Mouse (Mus musculus): ENCODE results near the gene Tmem256. TPM values are rescaled to one million over a fixed set of nuclear protein-coding genes. Genes with fewer than 3 reads are reported as not detected.

The Tmem256 gene
- total and polyA plus RNA-seq, 3 experiments, result 185 to 327 (median 206) TPM

DNA sequence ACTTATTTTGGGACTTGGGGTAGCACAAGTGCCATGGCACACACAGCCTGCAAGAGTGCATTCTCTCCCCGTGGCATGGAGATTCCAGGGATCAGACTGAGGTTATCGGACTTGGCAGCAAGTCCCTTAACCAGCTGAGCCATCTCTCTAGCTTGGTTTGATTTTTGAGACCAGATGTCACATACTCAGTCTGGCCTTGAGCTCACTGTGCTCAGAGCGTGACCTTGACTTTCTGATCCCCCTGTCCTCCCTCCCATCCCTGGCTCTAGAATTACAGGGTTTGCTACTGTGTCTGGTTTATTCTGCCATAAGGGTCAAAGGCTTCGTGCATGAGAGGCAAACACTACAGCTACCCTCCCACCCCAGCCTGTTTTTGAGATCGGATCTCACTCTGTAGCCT is 48.9 kb upstream of the Tmem256 start:
- no peak overlapping the region for H3K4me3 ChIP-seq (replicated peaks in 1 of 3; ENCODE audit: low read depth in 2 of 3, low read length in 2 of 3, poor library complexity in 1 of 3)

DNA sequence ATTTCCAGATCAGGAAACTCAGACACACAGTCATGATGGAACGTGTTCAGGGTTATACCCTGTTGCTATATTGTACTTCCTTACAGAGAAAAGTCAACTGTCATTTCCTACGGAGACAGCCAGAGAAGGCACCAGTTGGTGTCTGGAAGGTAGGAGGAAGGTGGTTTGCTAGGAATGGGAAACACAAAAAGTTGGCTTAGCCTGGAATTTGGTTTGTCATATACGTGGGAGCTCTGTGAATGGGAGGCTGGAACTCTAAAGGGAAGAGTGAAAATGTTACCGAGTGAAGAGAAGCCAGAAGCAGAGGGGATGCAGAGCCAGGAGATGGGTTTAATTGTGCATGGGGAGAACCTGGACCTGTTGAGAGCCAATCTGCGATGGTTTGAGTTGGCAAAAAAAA is 46.9 kb upstream of the Tmem256 start:
- Histone ChIP-seq H3K9ac (ENCODE audit: insufficient read depth, low read depth) (no peak overlapping the region), H3K4me1 (ENCODE audit: control insufficient read depth in 1 of 2, insufficient read depth in 2 of 2) (peaks cover 0 to 25% of the 10 kb centered on the region in 2 experiments; a peak in 2 of 4 replicates), H3K27me3 (replicated peaks) (no peaks in the 10 kb centered on the region), H3K4me2 (ENCODE audit: insufficient read depth, low read depth, poor library complexity, severe bottlenecking) (no peak overlapping the region), H3K9me3 (replicated peaks; ENCODE audit: low read length) (no peaks in the 10 kb centered on the region), H3K4me3 (replicated peaks in 1 of 3; ENCODE audit: low read depth in 2 of 3, low read length in 2 of 3, poor library complexity in 1 of 3) (no peak overlapping the region), H3K79me2 (replicated peaks; ENCODE audit: control insufficient read depth, extremely low read depth, insufficient read depth, poor library complexity, severe bottlenecking) (no peaks in the 10 kb centered on the region), H3K36me3 (replicated peaks in 1 of 2; ENCODE audit: control insufficient read depth in 1 of 2, insufficient read depth in 1 of 2, low read length in 1 of 2) (peaks cover 0 to 9% of the 10 kb centered on the region in 2 experiments), H3K27ac (ENCODE audit: insufficient read depth, low read depth) (no peak overlapping the region)
- dilution Hi-C loops (cut with MboI; ENCODE audit: extremely low pct_ligation_motif_present, extremely low pct_unique_long_range_greater_than_20kb, low sequenced_read_pairs), result no loop called here
- no peak for TF ChIP-seq MYC (IDR thresholded peaks at IDR 0.05; ENCODE audit: low read depth, low read length)
- no peak for TF ChIP-seq JUN (IDR thresholded peaks at IDR 0.05; ENCODE audit: insufficient read depth, low read depth, low read length)
- no peak for TF ChIP-seq JUND (conservative IDR thresholded peaks at IDR 0.05; ENCODE audit: low read depth, low read length)
- no peak for TF ChIP-seq USF2 (conservative IDR thresholded peaks at IDR 0.05; ENCODE audit: low read depth, low read length)
- TF ChIP-seq HCFC1 (IDR thresholded peaks at IDR 0.05; ENCODE audit: low read depth, low read length), result no peak
- TF ChIP-seq RAD21 (IDR thresholded peaks at IDR 0.05; ENCODE audit: low read depth, low read length), result no peak
- no peak for TF ChIP-seq MAZ (IDR thresholded peaks at IDR 0.05; ENCODE audit: low read depth, low read length)
- TF ChIP-seq MAX (IDR thresholded peaks at IDR 0.05; ENCODE audit: low read length), result no peak
- TF ChIP-seq TBP (conservative IDR thresholded peaks at IDR 0.05; ENCODE audit: low read depth, low read length), result no peak
- no peak for TF ChIP-seq MAFK (IDR thresholded peaks at IDR 0.05; ENCODE audit: insufficient replicate concordance, low read length)
- no peak for TF ChIP-seq E2F4 (IDR thresholded peaks at IDR 0.05; ENCODE audit: insufficient replicate concordance, low read depth, low read length)
- no peak for TF ChIP-seq POLR2A (IDR thresholded peaks at IDR 0.05; ENCODE audit: low read depth, low read length)
- no peak for TF ChIP-seq NELFE (IDR thresholded peaks at IDR 0.05; ENCODE audit: low read depth, low read length)
- TF ChIP-seq ZNF384 (IDR thresholded peaks at IDR 0.05; ENCODE audit: low read depth, low read length), result no peak
- no peak for TF ChIP-seq MXI1 (IDR thresholded peaks at IDR 0.05; ENCODE audit: low read depth, low read length)
- TF ChIP-seq UBTF (IDR thresholded peaks at IDR 0.05; ENCODE audit: low read depth, low read length), result no peak
- TF ChIP-seq ZMIZ1 (IDR thresholded peaks at IDR 0.05; ENCODE audit: low read depth, low read length), result no peak
- no peak for TF ChIP-seq ELF1 (IDR thresholded peaks at IDR 0.05; ENCODE audit: low read depth, low read length)
- no peak for TF ChIP-seq BHLHE40 (IDR thresholded peaks at IDR 0.05; ENCODE audit: low read depth, low read length)
- TF ChIP-seq IRF4 (IDR thresholded peaks at IDR 0.05; ENCODE audit: low read depth, low read length), result no peak
- in situ Hi-C loops (cut with MboI; ENCODE audit: low pct_ligation_motif_present, low pct_unique_long_range_greater_than_20kb, low sequenced_read_pairs), result loop anchor here (5.0 kb wide), 1 partner anchor 34 kb away; the partner anchor contains the start of gene Polr2a
- DNase-seq (ENCODE audit: extremely low read depth), result no peak

More for the DNA sequence above, 48.9 kb upstream of the Tmem256 start:
- Histone ChIP-seq H3K79me2 (replicated peaks; ENCODE audit: control insufficient read depth, extremely low read depth, insufficient read depth, poor library complexity, severe bottlenecking) (no peaks in the 10 kb centered on the region), H3K36me3 (replicated peaks in 1 of 2; ENCODE audit: control insufficient read depth in 1 of 2, insufficient read depth in 1 of 2, low read length in 1 of 2) (peaks cover 0 to 9% of the 10 kb centered on the region in 2 experiments), H3K9me3 (replicated peaks; ENCODE audit: low read length) (no peaks in the 10 kb centered on the region), H3K4me1 (ENCODE audit: control insufficient read depth in 1 of 2, insufficient read depth in 2 of 2) (peaks cover 0 to 15% of the 10 kb centered on the region in 2 experiments; a peak in 2 of 4 replicates), H3K4me2 (ENCODE audit: insufficient read depth, low read depth, poor library complexity, severe bottlenecking) (no peak overlapping the region), H3K27me3 (replicated peaks) (no peaks in the 10 kb centered on the region), H3K9ac (ENCODE audit: insufficient read depth, low read depth) (no peak overlapping the region), H3K27ac (ENCODE audit: insufficient read depth, low read depth) (no peak overlapping the region)
- DNase-seq (ENCODE audit: extremely low read depth), result no peak
- in situ Hi-C loops (cut with MboI; ENCODE audit: low pct_ligation_motif_present, low pct_unique_long_range_greater_than_20kb, low sequenced_read_pairs), result no loop called here
- dilution Hi-C loops (cut with MboI; ENCODE audit: extremely low pct_ligation_motif_present, extremely low pct_unique_long_range_greater_than_20kb, low sequenced_read_pairs), result no loop called here
- TF ChIP-seq SMC3 (IDR thresholded peaks at IDR 0.05; ENCODE audit: low read depth, low read length), result no peak
- no peak for TF ChIP-seq E2F4 (IDR thresholded peaks at IDR 0.05; ENCODE audit: insufficient replicate concordance, low read depth, low read length)

Measured in CH12.LX (cell line).